ENCODE assay signal across 8 mouse cellular contexts in genomic region chr16:94313229-94314030, GRCm38 (mm10). TPM values are rescaled to one million over a fixed set of nuclear protein-coding genes. Genes with fewer than 3 reads are reported as not detected.
A peak's percentile ranks its signal among the peaks of the same experiment; 100 is the strongest.
DNase-seq lines count a peak whose midpoint lies in the region; ATAC-seq and TF ChIP-seq lines count a peak whose summit lies in the region.

Gene Hlcs, minus strand, starts transcription at chr16:94313571.

- peaks cover 0 to 6% of the 10 kb centered on the region in 2 experiments; a peak in 1 of 4 replicates for H3K4me1 ChIP-seq in ES-E14 (ENCODE audit: control insufficient read depth in 2 of 2, insufficient read depth in 2 of 2, low read length in 2 of 2, poor library complexity in 1 of 2)
- 0 out of 2 replicates have a peak, but pooled peaks cover 6% of the 10 kb centered on the region for H3K4me1 ChIP-seq in forebrain, postnatal 0 days (ENCODE audit: insufficient read depth)
- peaks cover 3% of the 10 kb centered on the region for H3K4me1 ChIP-seq in lung, embryonic 16.5 days (replicated peaks; ENCODE audit: control insufficient read depth, insufficient read depth, low read length)

- peak; percentile 87 for ATAC-seq in forebrain, postnatal 0 days
- peak; percentile 95 for ATAC-seq in lung, embryonic 16.5 days (ENCODE audit: low read depth)

- peak; percentile 99 for TF ChIP-seq CTCF in forebrain, postnatal 0 days (IDR thresholded peaks at IDR 0.05; ENCODE audit: low read depth)

- no peaks in the 10 kb centered on the region for H3K27me3 ChIP-seq in forebrain, postnatal 0 days (ENCODE audit: insufficient read depth, low read length)
- no peaks in the 10 kb centered on the region for H3K27me3 ChIP-seq in lung, embryonic 16.5 days (ENCODE audit: control insufficient read depth, insufficient read depth, low read depth, low read length)

- peak within 1 kb of the TSS; percentile 89 for H3K27ac ChIP-seq in ES-E14 (ENCODE audit: insufficient read depth, low read depth, low read length, poor library complexity, severe bottlenecking)
- peak within 1 kb of the TSS; percentile 99 for H3K27ac ChIP-seq in forebrain, postnatal 0 days (ENCODE audit: low read depth, low read length)
- H3K27ac ChIP-seq in lung, embryonic 16.5 days (ENCODE audit: low read length), result peak within 1 kb of the TSS; percentile 99

- in situ Hi-C loops in ES-E14 (cut with MboI; ENCODE audit: low sequenced_read_pairs in 2 of 2, unreplicated experiment in 2 of 2), result no loop called here

- peak within 1 kb of the TSS; percentile 58 for H3K4me2 ChIP-seq in forebrain, postnatal 0 days (ENCODE audit: low read depth)
- peak within 1 kb of the TSS; percentile 76 for H3K4me2 ChIP-seq in lung, embryonic 16.5 days (ENCODE audit: low read depth, low read length)

- H3K9me3 ChIP-seq in ES-E14 (ENCODE audit: control insufficient read depth, insufficient read depth, low read depth, low read length), result no peaks in the 10 kb centered on the region
- H3K9me3 ChIP-seq in forebrain, postnatal 0 days (ENCODE audit: low read length), result no peaks in the 10 kb centered on the region
- H3K9me3 ChIP-seq in lung, embryonic 16.5 days (ENCODE audit: control insufficient read depth, low read length), result no peaks in the 10 kb centered on the region

- peak within 1 kb of the TSS; percentile 99 for H3K9ac ChIP-seq in ES-E14 (ENCODE audit: insufficient read depth, low read depth, low read length, poor library complexity, severe bottlenecking)
- peak within 1 kb of the TSS; percentile 85 for H3K9ac ChIP-seq in forebrain, postnatal 0 days
- peak within 1 kb of the TSS; percentile 88 for H3K9ac ChIP-seq in lung, embryonic 16.5 days (ENCODE audit: low read length)

- 3% methylated on average over 63 of the region's 64 CpGs for whole genome bisulfite sequencing in forebrain, postnatal 0 days
- WGBS in lung, embryonic 16.5 days, result under 1% methylated on average over 64 of the region's 64 CpGs

- DNase-seq in ES-E14 (ENCODE audit: low read depth, low spot score), result peak; percentile 92
- peak; percentile 97 to 99 for DNase-seq in cerebellum, adult 18-20 months
- DNase-seq in forebrain, postnatal 0 days, result peak; percentile 99
- peak; percentile 99 for DNase-seq in heart, postnatal 4 days
- DNase-seq in layer of hippocampus, adult 9-10 months (ENCODE audit: low spot score), result peak; percentile 95
- peak; percentile 97 for DNase-seq in ovary, postnatal 10 days (ENCODE audit: low spot score)
- peak; percentile 97 to 99 for DNase-seq in thymus, postnatal 10 days (ENCODE audit: low spot score in 2 of 2)

- no peaks in the 10 kb centered on the region for H3K36me3 ChIP-seq in ES-E14 (ENCODE audit: control insufficient read depth, insufficient read depth, low read length, poor library complexity, severe bottlenecking)
- H3K36me3 ChIP-seq in forebrain, postnatal 0 days (ENCODE audit: insufficient read depth), result no peaks in the 10 kb centered on the region
- H3K36me3 ChIP-seq in lung, embryonic 16.5 days (ENCODE audit: control insufficient read depth, insufficient read depth, low read length), result no peaks in the 10 kb centered on the region

- H3K4me3 ChIP-seq in ES-E14 (ENCODE audit: insufficient read depth in 1 of 2, low read depth in 1 of 2, low read length in 2 of 2, poor library complexity in 1 of 2, severe bottlenecking in 1 of 2), result peak within 1 kb of the TSS; percentile 81 to 96
- H3K4me3 ChIP-seq in forebrain, postnatal 0 days (ENCODE audit: low read depth, low read length), result peak within 1 kb of the TSS; percentile 61
- H3K4me3 ChIP-seq in lung, embryonic 16.5 days (ENCODE audit: low read length), result peak within 1 kb of the TSS; percentile 67

TF ChIP-seq in ES-E14, 5 proteins besides CTCF, POLR2A, EP300 and RAD21:
- TF ChIP-seq CHD2 (IDR thresholded peaks at IDR 0.05; ENCODE audit: low read depth, low read length) (no peak), HCFC1 (IDR thresholded peaks at IDR 0.05; ENCODE audit: borderline replicate concordance, insufficient read depth, low read length) (peak; percentile 60; the same call in 1 of the 2 replicates)

RNA-seq across cellular contexts. Expression of gene Hlcs, which starts in this region (rescaled TPM):
- total RNA-seq in ES-E14 (2012; rRNA removed), result 5.2 and 10.1 TPM in 2 replicates
- 5.5 and 6.8 TPM in 2 replicates for total RNA-seq in forebrain, postnatal 0 days (2014; rRNA removed)
- 2.7 and 5.8 TPM in 2 replicates for polyA plus RNA-seq in forebrain, postnatal 0 days (2015; fragmentation: Nextera tagmentation; extraction: Ambion mirVana)
- total RNA-seq in heart, postnatal 4 days (2021), result 1 to 10 TPM; 8.0 to 8.2 TPM
- polyA plus RNA-seq in lung, embryonic 16.5 days (2015; fragmentation: Nextera tagmentation; extraction: Ambion mirVana), result 7.5 and 7.9 TPM in 2 replicates

Comparison
In these comparisons a context has a peak if more than half of its experiments do, and no peak if none do; other contexts are left out.
1. Peak in every context shown above with its lines: DNase-seq, ATAC-seq, H3K4me3 ChIP-seq and H3K27ac ChIP-seq.